Mouse (Mus musculus) embryonic facial prominence, embryonic 15.5 days (tissue): ENCODE measurements at regions not wholly inside any gene's neighbourhood (a gene's known extent, or its start where the extent isn't known, plus 50 kb on each side); places are given as distances from the start of the nearest gene placed in this dataset.

Experiments
- ATAC-seq: fragments of 200-750 bp; cut with Nextera tagmentation; 2 replicates; pipeline ENCODE4 v1.8.0; 2017; ENCODE audit warnings: low read depth, moderate TSS enrichment; ENCODE audit not compliant: insufficient number of reproducible peaks, low FRiP score, low TSS enrichment
- H3K27ac ChIP-seq: fragments of 300-500 bp; sonication (generic); replicated peaks from 2 replicates; pipeline ENCODE4 v1.5.1; 2015; ENCODE audit warnings: mild to moderate bottlenecking, inconsistent platforms
- H3K27me3 ChIP-seq: fragments of 300-500 bp; sonication (generic); 2 replicates; pipeline ENCODE4 v1.6.1; 2015; ENCODE audit warnings: inconsistent platforms
- H3K36me3 ChIP-seq: fragments of 300-500 bp; sonication (generic); 2 replicates; pipeline ENCODE4 v1.6.1; 2015; ENCODE audit warnings: mild to moderate bottlenecking, inconsistent platforms
- H3K4me1 ChIP-seq: fragments of 300-500 bp; sonication (generic); 2 replicates; pipeline ENCODE4 v1.6.1; 2015; ENCODE audit warnings: inconsistent platforms
- H3K4me2 ChIP-seq: fragments of 300-500 bp; sonication (generic); replicated peaks from 2 replicates; pipeline ENCODE4 v1.6.1; 2015; ENCODE audit warnings: mild to moderate bottlenecking, inconsistent platforms
- H3K4me3 ChIP-seq: fragments of 300-500 bp; sonication (generic); replicated peaks from 2 replicates; pipeline ENCODE4 v1.5.1; 2015; ENCODE audit warnings: mild to moderate bottlenecking, inconsistent platforms
- H3K9ac ChIP-seq: fragments of 300-500 bp; sonication (generic); 2 replicates; pipeline ENCODE4 v1.6.1; 2015; ENCODE audit warnings: inconsistent platforms
- H3K9me3 ChIP-seq: fragments of 300-500 bp; sonication (generic); replicated peaks from 2 replicates; pipeline ENCODE4 v1.6.1; 2016; ENCODE audit warnings: inconsistent platforms
- WGBS: fragments of 180-500 bp; shearing (Covaris S2); methylation state at CpG from one replicate; pipeline ENCODE4 v1.1.7; 2015; 5-methylcytosine and 5-hydroxymethylcytosine counted together

DNA sequence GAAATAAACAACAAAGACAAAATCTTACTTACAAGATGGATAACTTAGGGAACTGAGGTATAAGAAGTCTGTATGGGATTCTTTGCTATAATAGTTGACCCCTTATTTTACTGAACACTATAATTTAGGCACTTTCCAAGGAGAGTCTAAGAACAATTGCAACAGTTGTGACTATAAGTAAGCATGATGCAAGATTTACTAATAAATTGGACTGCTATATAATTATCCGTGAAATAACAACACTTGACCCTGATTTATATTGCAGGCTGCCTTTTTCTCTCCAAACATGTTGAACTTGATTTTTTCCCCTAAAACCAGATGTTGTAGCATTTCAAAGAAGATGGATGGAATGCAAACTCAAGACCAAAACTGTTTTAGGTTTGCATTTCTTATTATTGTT is 237.2 kb upstream of the Mef2c start:
- WGBS: 41% methylated on average over 1 of the region's 1 CpGs
- Histone ChIP-seq H3K4me2 (no peak overlapping the region), H3K9me3 (no peaks in the 10 kb centered on the region), H3K27me3 (no peaks in the 10 kb centered on the region), H3K27ac (no peak overlapping the region), H3K4me3 (no peak overlapping the region), H3K36me3 (no peaks in the 10 kb centered on the region), H3K9ac (no peak overlapping the region), H3K4me1 (no peaks in the 10 kb centered on the region)
- no peak for ATAC-seq

DNA sequence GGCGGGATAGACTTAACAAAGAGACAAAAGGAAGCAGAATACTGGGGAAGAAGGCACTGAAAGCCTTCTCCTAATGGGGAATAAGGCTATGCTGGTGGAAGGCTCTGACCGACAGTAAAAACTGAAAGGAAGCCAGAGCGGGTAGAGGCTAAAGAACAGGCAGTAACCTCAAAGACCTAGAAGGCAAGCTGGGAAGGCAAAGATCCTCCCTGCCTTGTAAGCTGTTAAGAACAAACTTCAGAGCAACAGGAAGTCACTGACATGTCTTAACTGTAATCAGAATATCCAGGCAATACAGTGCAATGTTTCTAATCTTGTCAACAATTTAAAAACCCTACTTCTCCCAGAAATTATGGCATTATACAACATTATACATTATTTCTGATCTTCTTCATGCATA is 235.2 kb upstream of the Mef2c start:
- no peaks in the 10 kb centered on the region for H3K9me3 ChIP-seq
- ATAC-seq: no peak
- H3K4me1 ChIP-seq: no peaks in the 10 kb centered on the region
- no peaks in the 10 kb centered on the region for H3K27me3 ChIP-seq
- no peak overlapping the region for H3K4me2 ChIP-seq
- no peak overlapping the region for H3K9ac ChIP-seq
- H3K27ac ChIP-seq: no peak overlapping the region
- H3K36me3 ChIP-seq: no peaks in the 10 kb centered on the region
- no peak overlapping the region for H3K4me3 ChIP-seq
- WGBS: 85% methylated on average over 3 of the region's 3 CpGs

DNA sequence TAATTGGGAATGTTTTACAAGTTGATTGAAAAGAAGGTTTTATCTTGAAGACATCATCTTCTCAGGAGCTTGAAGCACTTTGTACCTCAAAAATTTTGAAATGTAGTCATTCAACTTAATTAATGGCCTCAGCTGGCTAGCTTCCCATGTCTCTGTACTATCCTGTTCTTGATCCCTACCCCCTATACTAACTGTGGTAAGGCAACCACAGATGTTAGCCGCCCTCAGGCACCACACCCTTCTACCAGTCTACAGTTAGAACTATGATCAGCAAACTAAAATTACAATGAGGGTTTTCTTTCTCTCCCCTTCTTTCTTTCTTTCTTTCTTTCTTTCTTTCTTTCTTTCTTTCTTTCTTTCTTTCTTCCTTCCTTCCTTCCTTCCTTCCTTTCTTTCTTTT is 225.1 kb upstream of the Mef2c start:
- 64% methylated on average over 1 of the region's 1 CpGs for WGBS
- no peak for ATAC-seq

DNA sequence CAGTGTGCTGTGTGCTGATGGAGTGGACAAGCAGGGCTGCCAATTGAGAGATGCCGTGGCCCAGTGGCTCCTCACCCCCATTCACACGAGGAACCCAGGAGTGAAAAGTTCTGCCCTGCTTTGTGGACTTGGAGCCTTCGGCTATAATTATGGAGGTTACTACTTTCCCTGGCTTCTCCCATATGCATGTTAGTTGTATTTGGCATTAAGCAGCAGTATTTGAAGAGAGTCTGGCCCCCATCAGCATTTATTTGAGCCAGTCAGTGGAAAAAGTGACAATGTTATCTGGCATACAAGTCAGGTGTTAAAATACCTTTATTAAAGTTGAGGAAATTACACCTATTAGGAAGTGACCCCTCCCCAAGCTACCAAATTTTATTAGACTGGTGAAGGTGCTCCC is 196.1 kb upstream of the Mef2c start:
- no peaks in the 10 kb centered on the region for H3K27me3 ChIP-seq
- no peaks in the 10 kb centered on the region for H3K36me3 ChIP-seq
- H3K9ac ChIP-seq: no peak overlapping the region
- no peaks in the 10 kb centered on the region for H3K9me3 ChIP-seq
- H3K4me2 ChIP-seq: no peak overlapping the region
- H3K4me3 ChIP-seq: no peak overlapping the region
- H3K27ac ChIP-seq: no peak overlapping the region
- no peak for ATAC-seq
- 81% methylated on average over 3 of the region's 3 CpGs for whole genome bisulfite sequencing
- H3K4me1 ChIP-seq: no peaks in the 10 kb centered on the region

More for the DNA sequence above, 225.1 kb upstream of the Mef2c start:
- Histone ChIP-seq H3K36me3 (no peaks in the 10 kb centered on the region), H3K4me3 (no peak overlapping the region), H3K4me1 (no peaks in the 10 kb centered on the region), H3K27me3 (no peaks in the 10 kb centered on the region), H3K4me2 (no peak overlapping the region), H3K27ac (no peak overlapping the region), H3K9me3 (no peaks in the 10 kb centered on the region), H3K9ac (no peak overlapping the region)

DNA sequence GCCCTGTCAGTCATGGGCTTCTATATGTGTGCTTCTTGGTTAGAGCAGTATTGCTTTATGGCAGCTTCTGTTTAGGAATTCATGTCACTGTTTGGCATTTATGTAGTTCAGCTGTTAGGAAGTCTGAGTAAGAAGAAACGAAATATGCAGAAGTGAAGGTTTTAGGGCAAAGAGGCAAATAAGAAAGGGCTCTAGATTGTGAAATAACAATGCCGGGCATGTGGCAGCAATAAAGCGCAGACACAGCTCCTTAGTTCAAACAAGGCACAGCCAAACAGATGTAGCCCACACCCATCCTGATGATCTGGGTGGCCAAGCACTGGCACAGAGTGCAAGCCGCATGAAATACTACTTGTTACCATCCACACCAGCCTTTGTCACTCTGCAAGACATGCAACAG is 175.3 kb upstream of the Mef2c start:
- Histone ChIP-seq H3K4me1 (no peaks in the 10 kb centered on the region), H3K9me3 (no peaks in the 10 kb centered on the region), H3K27ac (no peak overlapping the region), H3K4me3 (no peak overlapping the region), H3K27me3 (no peaks in the 10 kb centered on the region), H3K9ac (no peak overlapping the region), H3K36me3 (no peaks in the 10 kb centered on the region), H3K4me2 (no peak overlapping the region)
- 48% methylated on average over 4 of the region's 4 CpGs for WGBS
- ATAC-seq: no peak

DNA sequence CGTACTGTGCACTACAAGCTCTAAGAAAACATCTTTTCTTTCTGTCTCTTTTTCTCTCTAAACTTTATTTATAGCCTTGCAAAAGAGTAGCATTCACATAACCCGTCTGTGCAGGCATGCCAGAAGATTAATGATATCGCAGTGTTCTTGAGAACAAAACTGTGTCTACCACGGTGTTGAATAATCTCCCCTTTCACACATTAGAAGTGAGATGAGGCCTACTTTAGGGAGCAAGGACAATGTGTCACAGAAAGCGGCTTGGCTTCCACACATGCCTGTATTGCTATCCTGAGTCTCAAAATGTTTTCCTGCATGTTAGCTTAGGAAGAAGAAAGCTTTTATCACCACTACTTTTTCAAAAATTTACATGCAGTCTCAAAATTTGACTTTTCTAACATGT is 170.1 kb upstream of the Mef2c start:
- 63% methylated on average over 5 of the region's 5 CpGs for WGBS
- ATAC-seq: no peak
- H3K4me3 ChIP-seq: no peak overlapping the region
- no peaks in the 10 kb centered on the region for H3K4me1 ChIP-seq
- no peak overlapping the region for H3K27ac ChIP-seq
- H3K9ac ChIP-seq: no peak overlapping the region
- H3K36me3 ChIP-seq: no peaks in the 10 kb centered on the region
- no peaks in the 10 kb centered on the region for H3K27me3 ChIP-seq
- H3K4me2 ChIP-seq: no peak overlapping the region
- no peaks in the 10 kb centered on the region for H3K9me3 ChIP-seq

DNA sequence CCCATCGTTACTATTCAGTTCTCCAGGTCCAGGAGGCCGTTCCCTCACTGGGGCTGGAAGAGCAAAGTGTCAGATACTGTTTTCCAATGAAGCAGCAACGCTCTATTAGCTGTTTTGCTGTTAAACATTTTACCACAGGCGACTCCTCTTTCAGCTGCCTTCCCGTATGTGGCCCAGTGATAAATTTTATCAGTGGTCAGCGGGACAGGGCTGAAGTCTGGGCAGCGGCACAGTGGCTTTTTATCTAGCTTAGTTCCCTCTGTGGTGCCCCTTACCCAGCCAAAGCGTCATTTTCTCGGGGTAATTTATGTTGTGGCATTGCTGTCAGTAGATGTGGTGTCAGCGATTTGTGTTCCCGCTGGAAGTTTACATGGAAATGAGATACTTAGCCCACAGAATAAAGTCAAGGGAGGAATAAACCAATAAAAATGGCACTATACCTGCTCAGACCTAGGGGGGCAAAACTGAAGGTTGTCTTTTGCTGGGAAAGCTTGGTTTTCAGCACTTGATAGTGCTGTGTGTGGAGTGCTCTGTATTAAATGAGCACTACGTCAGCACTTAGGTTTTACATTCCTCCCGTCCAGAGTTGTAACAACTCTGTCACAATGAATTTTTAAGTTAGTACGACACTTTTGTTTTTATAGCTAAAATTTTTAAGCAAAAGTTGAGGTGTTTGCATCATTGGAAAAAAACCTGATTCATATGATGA is 159.1 kb upstream of the Mef2c start:
- WGBS: 85% methylated on average over 14 of the region's 14 CpGs
- no peak overlapping the region for H3K9ac ChIP-seq

DNA sequence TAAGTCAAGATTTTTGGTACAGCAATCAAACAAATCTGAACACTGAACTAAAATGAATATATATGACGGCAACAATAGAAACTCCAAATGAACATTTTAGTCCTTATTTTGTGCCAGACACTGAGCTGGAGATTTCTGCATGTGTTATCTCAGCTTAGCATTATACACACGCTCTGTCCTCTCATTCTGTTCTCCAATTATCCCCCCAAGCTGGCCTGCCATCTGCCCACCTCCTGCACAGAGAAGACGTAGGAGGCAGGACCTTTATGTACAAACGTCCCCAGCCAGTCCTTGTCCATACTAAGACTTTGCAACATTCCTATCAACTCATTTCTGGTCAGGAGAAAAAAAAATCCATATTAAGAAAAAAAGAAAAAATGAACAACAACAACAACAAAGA is 148.5 kb upstream of the Mef2c start:
- H3K4me1 ChIP-seq: no peaks in the 10 kb centered on the region
- H3K4me3 ChIP-seq: no peak overlapping the region
- H3K4me2 ChIP-seq: no peak overlapping the region
- no peaks in the 10 kb centered on the region for H3K36me3 ChIP-seq
- H3K9ac ChIP-seq: no peak overlapping the region
- 73% methylated on average over 4 of the region's 4 CpGs for WGBS
- no peaks in the 10 kb centered on the region for H3K27me3 ChIP-seq
- no peak overlapping the region for H3K27ac ChIP-seq
- no peaks in the 10 kb centered on the region for H3K9me3 ChIP-seq
- ATAC-seq: no peak

More for the DNA sequence above, 159.1 kb upstream of the Mef2c start:
- H3K27me3 ChIP-seq: no peaks in the 10 kb centered on the region
- no peaks in the 10 kb centered on the region for H3K9me3 ChIP-seq
- H3K4me2 ChIP-seq: no peak overlapping the region
- H3K4me1 ChIP-seq: no peaks in the 10 kb centered on the region
- no peaks in the 10 kb centered on the region for H3K36me3 ChIP-seq
- ATAC-seq: no peak
- H3K27ac ChIP-seq: no peak overlapping the region
- H3K4me3 ChIP-seq: no peak overlapping the region

DNA sequence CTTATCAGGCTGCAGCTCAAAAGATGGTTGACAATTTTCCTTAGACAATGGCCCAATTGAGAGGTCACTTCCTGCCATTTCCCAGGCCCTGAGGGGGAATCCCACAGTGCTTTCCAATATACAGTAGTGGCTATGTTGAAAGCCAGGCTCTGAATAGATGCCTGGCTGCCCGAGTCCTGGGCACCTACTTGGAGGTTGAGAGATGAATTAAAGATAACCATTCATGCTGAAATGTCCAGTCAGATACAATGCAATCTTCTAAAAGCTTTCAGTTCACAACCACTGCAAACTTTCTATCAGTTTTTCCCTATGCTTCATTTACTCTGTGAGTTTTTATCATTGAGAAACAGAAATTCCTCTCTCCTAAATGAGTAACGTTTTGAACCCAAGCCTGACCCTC is 143.3 kb upstream of the Mef2c start:
- ATAC-seq: no peak
- Histone ChIP-seq H3K27me3 (no peaks in the 10 kb centered on the region), H3K27ac (no peak overlapping the region), H3K4me3 (no peak overlapping the region), H3K4me1 (no peaks in the 10 kb centered on the region), H3K9ac (no peak overlapping the region), H3K4me2 (no peak overlapping the region), H3K36me3 (no peaks in the 10 kb centered on the region), H3K9me3 (no peaks in the 10 kb centered on the region)
- 37% methylated on average over 2 of the region's 2 CpGs for WGBS

DNA sequence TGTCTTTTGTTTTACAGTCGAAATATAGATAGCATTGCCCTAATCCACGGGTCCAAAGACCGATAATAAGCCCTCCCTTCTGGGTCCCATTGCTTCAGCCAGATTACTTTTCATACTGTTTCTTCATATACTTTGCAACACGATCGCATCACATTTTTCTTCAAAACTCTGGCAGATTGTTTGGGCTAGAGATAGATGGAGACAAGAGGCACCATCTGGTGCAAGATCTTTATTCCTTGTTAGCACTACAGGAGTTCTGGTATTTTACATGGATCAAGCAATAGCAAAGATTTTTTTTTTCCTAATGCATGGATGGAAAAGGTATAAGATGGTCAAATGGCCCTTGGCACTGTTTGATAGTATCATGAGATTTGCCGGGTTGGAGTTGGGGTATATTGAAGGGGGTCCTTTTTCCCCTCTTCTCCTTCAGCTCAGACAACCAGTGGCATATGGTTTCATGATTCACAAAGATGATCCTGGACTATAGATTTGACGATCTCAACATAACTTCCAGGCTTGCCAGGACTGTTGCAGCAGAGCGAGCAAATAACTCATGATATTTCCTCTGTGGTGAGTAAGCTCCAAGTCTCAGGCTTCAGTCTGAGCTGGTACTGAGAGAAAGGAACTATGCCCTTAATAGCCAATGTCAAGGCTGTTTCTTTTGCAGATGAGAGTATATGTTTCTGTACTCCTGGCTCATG is 127.6 kb upstream of the Mef2c start:
- Histone ChIP-seq H3K9ac (no peak overlapping the region), H3K27ac (no peak overlapping the region), H3K4me1 (no peaks in the 10 kb centered on the region), H3K27me3 (no peaks in the 10 kb centered on the region), H3K36me3 (no peaks in the 10 kb centered on the region), H3K9me3 (no peaks in the 10 kb centered on the region), H3K4me3 (no peak overlapping the region), H3K4me2 (no peak overlapping the region)
- WGBS: 87% methylated on average over 8 of the region's 8 CpGs
- no peak for ATAC-seq

DNA sequence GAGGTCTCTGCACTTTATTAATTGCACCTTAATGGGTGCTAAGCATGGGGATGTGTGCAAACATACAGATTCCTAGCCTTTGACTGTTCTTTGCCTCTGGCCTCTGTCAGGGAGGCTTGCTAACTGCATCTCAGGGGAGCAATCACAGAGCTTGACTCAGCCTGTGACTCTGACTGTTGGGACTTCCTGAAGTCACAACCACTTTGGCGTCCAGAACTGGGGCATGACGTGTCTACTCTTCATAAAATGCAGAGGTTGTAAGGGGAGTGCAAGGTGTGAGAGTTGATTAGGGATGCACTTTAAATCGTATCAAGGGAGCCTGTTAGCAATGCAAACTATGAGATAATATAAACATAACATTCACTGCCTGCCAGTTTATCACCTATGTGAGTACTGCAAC is 125.2 kb upstream of the Mef2c start:
- Histone ChIP-seq H3K9ac (no peak overlapping the region), H3K4me1 (no peaks in the 10 kb centered on the region), H3K27ac (no peak overlapping the region), H3K36me3 (no peaks in the 10 kb centered on the region), H3K27me3 (no peaks in the 10 kb centered on the region), H3K9me3 (no peaks in the 10 kb centered on the region), H3K4me3 (no peak overlapping the region), H3K4me2 (no peak overlapping the region)
- WGBS: 65% methylated on average over 3 of the region's 3 CpGs
- no peak for ATAC-seq

DNA sequence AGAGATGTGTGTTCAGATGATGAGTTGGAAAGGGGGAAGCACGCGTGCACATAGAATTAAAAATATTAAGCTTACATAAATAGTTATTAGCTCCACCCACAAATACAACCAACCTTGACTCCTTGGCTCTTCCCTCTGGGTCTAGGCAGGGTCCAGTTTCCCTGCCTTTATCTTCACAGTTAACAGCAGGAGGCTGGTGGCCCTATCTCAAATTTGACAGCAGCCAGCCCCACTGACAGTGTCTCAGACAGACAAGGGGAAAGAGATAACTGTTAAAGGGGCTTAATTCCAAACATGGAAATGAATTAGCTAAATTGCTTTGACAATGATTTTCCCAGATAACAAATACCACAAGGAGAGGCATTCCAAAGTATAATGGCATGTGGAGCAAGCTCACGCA is 121.2 kb upstream of the Mef2c start:
- WGBS: 96% methylated on average over 3 of the region's 3 CpGs

More for the DNA sequence above, 121.2 kb upstream of the Mef2c start:
- H3K27me3 ChIP-seq: no peaks in the 10 kb centered on the region
- H3K4me1 ChIP-seq: no peaks in the 10 kb centered on the region
- no peaks in the 10 kb centered on the region for H3K36me3 ChIP-seq
- H3K27ac ChIP-seq: no peak overlapping the region
- H3K4me2 ChIP-seq: no peak overlapping the region
- ATAC-seq: no peak
- H3K4me3 ChIP-seq: no peak overlapping the region
- H3K9ac ChIP-seq: no peak overlapping the region
- no peaks in the 10 kb centered on the region for H3K9me3 ChIP-seq
